Mouse (Mus musculus) kidney, adult 2 months (tissue): ENCODE results near the gene Cldn14.

Experiments
- CTCF ChIP-seq: fragments of 200-500 bp; conservative IDR thresholded peaks from 2 replicates; pipeline ENCODE4 v1.5.1; 2011; ENCODE audit warnings: low read depth, mild to moderate bottlenecking, control low read depth, low read length, moderate library complexity, mixed read lengths; ENCODE audit not compliant: insufficient read depth, insufficient read length
- POLR2A ChIP-seq: fragments of 200-500 bp; IDR thresholded peaks from one replicate; pipeline ENCODE4 v1.6.1; 2011; ENCODE audit warnings: low read depth, low read length, control low read depth

DNA sequence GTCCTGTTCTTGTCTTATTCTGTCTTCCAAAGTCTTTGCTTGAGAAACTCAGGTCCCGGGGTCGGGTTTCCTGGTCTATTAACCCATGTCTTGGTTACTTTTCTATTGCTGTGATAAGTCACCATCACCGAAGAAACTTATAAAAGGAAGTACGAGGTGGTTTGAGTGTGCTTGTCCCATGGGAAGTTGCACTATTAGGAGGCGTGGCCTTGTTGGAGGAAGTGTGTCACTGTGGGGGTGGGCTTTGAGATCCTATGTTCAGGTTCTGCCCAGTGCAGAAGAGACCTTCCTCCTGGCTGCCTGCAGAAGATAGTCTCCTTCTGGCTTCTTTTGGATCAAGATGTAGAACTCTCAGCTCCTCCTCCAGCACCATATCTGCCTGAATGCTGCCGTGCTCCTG is 120.2 kb downstream of the Cldn14 start:
- TF ChIP-seq POLR2A (no peak), CTCF (no peak)
